Mouse (Mus musculus) kidney, adult 2 months (tissue): ENCODE results near the gene Gpm6b. TPM values are rescaled to one million over a fixed set of nuclear protein-coding genes. Genes with fewer than 3 reads are reported as not detected.

Source experiments
- DNase-seq: peaks from one replicate; pipeline ENCODE4 v3.0.0; 2021
- H3K27ac ChIP-seq: fragments of 200-500 bp; 2 replicates; pipeline ENCODE4 v1.5.1; 2012; ENCODE audit warnings: low read depth, low read length, control low read depth, inconsistent platforms; ENCODE audit not compliant: insufficient read depth
- H3K27me3 ChIP-seq: fragments of 200-500 bp; replicated peaks from 2 replicates; pipeline ENCODE4 v1.6.1; 2012; ENCODE audit warnings: mild to moderate bottlenecking, moderate library complexity, low read length, inconsistent platforms; ENCODE audit not compliant: control insufficient read depth, insufficient read depth
- H3K36me3 ChIP-seq: fragments of 200-500 bp; 2 replicates; pipeline ENCODE4 v1.6.1; 2012; ENCODE audit warnings: mild to moderate bottlenecking, moderate library complexity, low read length, inconsistent platforms; ENCODE audit not compliant: control insufficient read depth, insufficient read depth
- H3K4me1 ChIP-seq: fragments of 200-500 bp; 2 replicates; pipeline ENCODE4 v1.6.1; 2011; ENCODE audit warnings: low read length; ENCODE audit not compliant: control insufficient read depth, insufficient read depth
- H3K4me3 ChIP-seq: fragments of 200-500 bp; 2 replicates; pipeline ENCODE4 v1.5.1; 2011; ENCODE audit warnings: mild to moderate bottlenecking, low read depth, low read length, control low read depth; ENCODE audit not compliant: insufficient read depth
- CTCF ChIP-seq: fragments of 200-500 bp; conservative IDR thresholded peaks from 2 replicates; pipeline ENCODE4 v1.5.1; 2011; ENCODE audit warnings: low read depth, mild to moderate bottlenecking, control low read depth, low read length, moderate library complexity, mixed read lengths; ENCODE audit not compliant: insufficient read depth, insufficient read length
- POLR2A ChIP-seq: fragments of 200-500 bp; IDR thresholded peaks from one replicate; pipeline ENCODE4 v1.6.1; 2011; ENCODE audit warnings: low read depth, low read length, control low read depth
- WGBS: fragments of 180-500 bp; shearing (Covaris S2); methylation state at CpG from one replicate; pipeline ENCODE4 v1.1.7; 2018; 5-methylcytosine and 5-hydroxymethylcytosine counted together
- polyA plus RNA-seq: library from polyadenylated mRNA; depleted of rRNA; stranded (reverse); fragments of >200 nt; gene quantifications from 2 replicates; pipeline ENCODE4 v1.2.3, GENCODE M21; 2012

Gene Gpm6b
- polyA plus RNA-seq, 1 experiment, result 6.5 TPM

DNA sequence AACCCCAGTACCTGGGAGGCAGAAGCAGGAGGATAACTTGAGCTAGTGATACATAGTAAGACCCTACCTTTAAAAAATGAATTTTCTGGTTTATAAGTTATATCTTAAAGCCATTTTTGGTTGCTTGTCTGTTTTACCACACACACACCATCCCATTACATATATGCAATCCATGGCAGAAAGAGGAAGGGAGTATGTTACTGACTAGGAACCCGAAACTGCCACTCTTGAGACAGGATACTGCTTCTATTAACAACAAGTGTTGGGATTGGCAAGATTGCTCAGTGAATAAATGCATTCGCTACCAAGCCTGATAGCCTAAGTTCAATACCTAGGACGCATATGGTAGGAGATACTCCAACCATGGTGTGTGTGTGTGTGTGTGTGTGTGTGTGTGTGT is 117.6 kb downstream of the Gpm6b start:
- TF ChIP-seq CTCF (no peak), POLR2A (no peak)
- H3K27me3 ChIP-seq, result no peaks in the 10 kb centered on the region
- no peaks in the 10 kb centered on the region for H3K36me3 ChIP-seq
- no peak overlapping the region for H3K4me3 ChIP-seq
- H3K27ac ChIP-seq, result no peak overlapping the region
- 95% methylated on average over 3 of the region's 3 CpGs for WGBS
- H3K4me1 ChIP-seq, result no peaks in the 10 kb centered on the region
- no peak for DNase-seq

DNA sequence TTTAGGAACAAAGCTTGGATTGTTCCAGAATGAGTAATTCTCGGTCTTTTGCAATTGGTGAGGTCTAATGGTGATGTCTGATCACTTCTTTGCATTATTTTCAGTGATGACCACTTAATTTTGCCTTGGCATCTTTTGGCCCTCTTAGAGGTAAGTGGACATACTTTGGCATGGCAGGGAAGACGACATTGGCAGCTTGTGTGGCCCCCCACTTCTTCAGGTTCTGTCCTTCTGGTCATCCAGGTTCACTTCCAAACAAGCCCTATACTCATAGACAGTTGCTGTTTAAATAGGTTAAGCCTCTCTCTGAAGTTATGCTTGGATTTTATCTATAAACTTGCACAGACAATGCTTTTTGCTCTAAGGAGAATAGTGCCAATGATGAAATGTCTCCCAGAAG is 120.2 kb downstream of the Gpm6b start:
- WGBS, result 85% methylated on average over 2 of the region's 2 CpGs

DNA sequence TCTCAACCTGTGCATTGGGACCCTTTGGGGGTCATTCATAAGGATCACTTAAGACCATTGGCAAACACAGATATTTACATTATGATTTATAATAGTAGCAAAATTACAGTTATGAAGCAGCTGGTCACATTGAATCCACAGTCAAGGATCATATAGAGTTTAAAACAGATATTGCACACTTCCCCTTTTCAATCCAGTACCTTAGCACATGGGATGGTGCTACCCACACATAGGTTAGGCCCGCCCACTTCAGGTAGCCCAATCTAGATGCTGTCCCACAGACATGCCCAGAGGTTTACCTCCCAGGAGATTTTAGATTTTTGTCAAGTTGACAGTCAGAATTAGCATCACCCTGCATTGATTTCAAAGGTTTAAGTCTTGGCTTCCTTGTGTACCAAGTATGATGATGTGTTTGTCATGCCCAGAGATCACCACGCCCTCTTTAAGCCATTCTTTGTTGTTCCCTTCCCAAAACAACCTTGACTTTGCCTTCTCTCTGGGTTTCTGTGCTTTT is 121.3 kb downstream of the Gpm6b start:
- H3K4me1 ChIP-seq, result no peaks in the 10 kb centered on the region
- H3K27me3 ChIP-seq, result no peaks in the 10 kb centered on the region
- DNase-seq, result no peak
- TF ChIP-seq CTCF (no peak), POLR2A (no peak)
- H3K27ac ChIP-seq, result no peak overlapping the region
- H3K36me3 ChIP-seq, result no peaks in the 10 kb centered on the region
- H3K4me3 ChIP-seq, result no peak overlapping the region
- 94% methylated on average over 2 of the region's 2 CpGs for WGBS

More for the DNA sequence above, 120.2 kb downstream of the Gpm6b start:
- Histone ChIP-seq H3K27me3 (no peaks in the 10 kb centered on the region), H3K4me3 (no peak overlapping the region), H3K36me3 (no peaks in the 10 kb centered on the region), H3K27ac (no peak overlapping the region), H3K4me1 (no peaks in the 10 kb centered on the region)
- DNase-seq, result no peak
- no peak for TF ChIP-seq POLR2A
- no peak for TF ChIP-seq CTCF

DNA sequence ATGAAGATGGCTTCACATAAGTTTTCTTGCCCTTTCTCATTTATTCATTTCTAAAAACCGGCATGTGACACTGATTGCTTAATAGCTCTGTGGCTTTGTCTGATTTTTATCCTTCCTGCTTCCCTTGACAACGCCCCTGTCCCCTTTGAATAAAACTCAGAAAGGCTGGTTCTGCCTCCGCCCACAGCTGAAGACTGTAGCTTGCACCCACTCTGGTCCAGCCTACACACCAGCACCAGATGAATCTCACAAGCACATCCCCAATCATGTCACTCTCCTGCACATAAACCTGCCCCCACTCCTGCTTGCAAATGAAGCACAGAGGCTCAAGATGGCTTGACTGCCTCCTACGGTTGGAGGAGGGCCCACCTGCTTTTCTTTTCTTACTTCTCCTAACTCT is 121.7 kb downstream of the Gpm6b start:
- TF ChIP-seq POLR2A (no peak), CTCF (no peak)
- DNase-seq, result no peak

DNA sequence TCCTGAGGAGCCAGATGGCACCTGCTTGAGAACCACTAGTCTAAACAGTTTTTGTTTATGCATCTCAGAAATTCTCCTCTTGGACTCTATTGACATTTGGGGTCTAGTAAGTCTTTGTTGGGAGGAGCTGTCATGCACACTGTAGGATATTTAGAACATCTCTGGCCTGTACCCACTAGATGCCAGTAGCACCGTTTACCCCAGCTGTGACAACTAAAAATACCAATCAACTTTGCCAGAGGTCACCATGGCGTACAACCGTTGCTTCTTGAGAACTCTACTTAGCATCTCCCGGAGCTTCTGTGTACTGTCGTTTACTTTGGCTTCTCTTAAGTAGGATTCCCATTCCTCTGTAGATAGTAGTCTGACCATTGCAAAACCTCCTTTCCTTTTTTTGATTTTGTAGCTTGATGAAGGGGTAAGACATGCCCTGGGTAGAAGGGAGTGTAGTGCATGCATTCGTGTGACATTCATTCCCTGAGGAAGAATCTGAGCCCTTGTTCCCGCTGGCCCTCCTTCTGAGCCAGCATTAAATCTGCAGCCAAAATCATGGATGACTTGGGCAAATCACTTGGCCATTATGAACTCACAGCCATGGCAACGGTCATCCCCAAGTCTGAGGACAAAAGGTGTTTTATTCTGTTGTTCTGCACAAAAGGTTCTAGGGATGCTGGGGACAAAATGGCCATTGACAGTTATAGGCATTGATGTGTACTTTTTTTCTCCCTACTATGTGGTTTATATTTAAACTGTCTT is 126.9 kb downstream of the Gpm6b start:
- DNase-seq, result no peak
- Histone ChIP-seq H3K4me1 (no peaks in the 10 kb centered on the region), H3K4me3 (no peak overlapping the region), H3K27me3 (no peaks in the 10 kb centered on the region), H3K27ac (no peak overlapping the region), H3K36me3 (no peaks in the 10 kb centered on the region)
- WGBS, result 79% methylated on average over 8 of the region's 8 CpGs
- TF ChIP-seq CTCF, result no peak
- TF ChIP-seq POLR2A, result no peak

More for the DNA sequence above, 121.7 kb downstream of the Gpm6b start:
- no peak overlapping the region for H3K27ac ChIP-seq
- H3K36me3 ChIP-seq, result no peaks in the 10 kb centered on the region
- WGBS, result 76% methylated on average over 4 of the region's 4 CpGs
- no peaks in the 10 kb centered on the region for H3K4me1 ChIP-seq
- no peak overlapping the region for H3K4me3 ChIP-seq
- H3K27me3 ChIP-seq, result no peaks in the 10 kb centered on the region

DNA sequence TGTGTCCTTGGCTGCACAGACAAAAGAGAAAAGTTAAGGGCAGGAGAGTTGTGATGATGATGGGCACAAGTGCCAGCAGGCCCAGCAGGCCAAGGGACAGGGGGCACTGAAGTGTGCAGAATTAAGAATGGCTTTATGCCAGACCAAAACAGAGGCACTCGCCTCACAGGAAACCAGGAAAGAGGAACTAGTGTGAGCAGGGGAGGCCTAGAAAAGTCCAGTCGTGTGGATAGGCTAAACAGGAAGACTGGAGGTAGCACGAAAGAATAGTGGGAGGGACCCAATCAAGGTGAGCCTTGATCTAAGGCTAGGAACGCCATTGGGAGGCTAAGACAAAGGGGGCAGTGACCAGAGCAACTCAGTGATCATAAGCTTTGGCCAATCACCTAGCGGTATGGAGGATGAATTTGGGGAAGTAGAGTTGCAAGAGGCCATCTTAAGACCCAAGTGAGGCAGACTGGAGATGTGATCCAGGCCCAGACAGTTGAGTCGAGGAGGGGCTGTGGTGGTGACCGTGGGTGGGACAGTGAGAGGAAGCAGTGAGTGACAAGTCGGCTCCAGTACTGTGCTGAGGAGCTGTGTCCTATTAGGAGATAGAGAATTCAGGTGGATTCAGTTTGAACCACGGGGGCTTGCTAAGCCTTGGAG is 138.1 kb downstream of the Gpm6b start:
- peak; percentile 0 for DNase-seq
- H3K4me3 ChIP-seq, result no peak overlapping the region
- H3K4me1 ChIP-seq, result no peaks in the 10 kb centered on the region
- no peaks in the 10 kb centered on the region for H3K36me3 ChIP-seq
- no peaks in the 10 kb centered on the region for H3K27me3 ChIP-seq
- no peak for TF ChIP-seq POLR2A
- H3K27ac ChIP-seq, result no peak overlapping the region
- WGBS, result 70% methylated on average over 9 of the region's 9 CpGs

DNA sequence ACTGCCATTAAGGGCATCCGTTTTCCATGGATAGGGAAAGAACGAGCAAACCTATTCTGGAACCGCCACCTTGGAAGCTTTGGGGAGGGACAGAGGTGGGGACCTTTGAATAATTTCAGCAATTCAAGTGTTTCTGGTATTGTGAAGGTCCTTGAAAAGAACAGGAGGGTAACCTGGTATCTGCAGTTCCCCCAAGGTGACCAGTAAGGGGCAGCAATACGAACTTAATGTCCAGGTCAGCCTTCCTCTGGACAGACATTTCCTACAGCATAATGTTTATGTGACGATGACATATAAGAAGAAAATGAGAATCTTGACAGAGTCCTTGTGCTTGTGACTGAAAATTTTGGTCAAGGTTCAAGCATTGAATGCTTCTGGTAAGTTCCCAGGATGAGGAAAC is 139.9 kb downstream of the Gpm6b start:
- TF ChIP-seq POLR2A (no peak), CTCF (no peak)
- DNase-seq, result no peak
- Histone ChIP-seq H3K27ac (no peak overlapping the region), H3K27me3 (no peaks in the 10 kb centered on the region), H3K36me3 (no peaks in the 10 kb centered on the region), H3K4me3 (no peak overlapping the region), H3K4me1 (no peaks in the 10 kb centered on the region)
- WGBS, result 92% methylated on average over 5 of the region's 5 CpGs
